Mouse (Mus musculus): ENCODE measurements around the gene Fis1. TPM values are rescaled to one million over a fixed set of nuclear protein-coding genes. Genes with fewer than 3 reads are reported as not detected.

The Fis1 gene
- polyA plus RNA-seq, 2 experiments: 154 to 242 TPM

DNA sequence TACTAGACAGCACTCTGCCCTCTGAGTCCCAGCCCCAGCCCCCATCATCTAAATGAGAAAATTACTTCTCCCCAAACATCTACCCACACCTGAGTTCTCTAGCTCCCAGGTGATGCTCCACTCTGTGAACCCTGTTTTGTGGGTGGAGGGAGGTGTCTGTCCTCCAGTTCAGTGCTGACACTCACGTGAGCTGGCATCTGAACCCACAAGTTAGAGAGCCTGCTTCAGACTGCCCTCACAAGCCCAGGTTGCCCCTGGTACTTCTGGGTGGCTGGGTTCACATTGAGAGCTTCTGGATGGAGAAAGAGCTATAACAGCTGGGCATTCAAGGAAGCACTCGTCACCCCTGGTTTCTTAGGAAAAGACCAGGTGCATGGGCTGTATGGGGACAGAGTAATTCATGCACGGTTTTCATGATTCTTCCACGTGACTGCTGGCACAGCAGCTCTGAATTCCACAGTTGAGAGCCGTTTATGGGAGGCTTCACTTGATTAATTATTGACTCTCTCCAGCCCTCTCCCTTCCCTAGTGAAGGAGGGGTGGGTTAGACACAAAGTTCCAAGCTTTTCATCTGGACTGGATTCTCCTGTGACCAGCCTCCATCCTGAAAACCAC is 6.0 kb downstream of the Fis1 start:
- Histone ChIP-seq H3K36me3 (replicated peaks; ENCODE audit: control insufficient read depth, insufficient read depth, low read depth) (peaks cover 10% of the 10 kb centered on the region), H3K4me3 (ENCODE audit: insufficient read depth in 1 of 2, low read depth in 2 of 2, low read length in 2 of 2) (no peak overlapping the region), H3K9ac (replicated peaks) (no peak overlapping the region), H3K4me2 (ENCODE audit: low read depth) (no peak overlapping the region), H3K27ac (no peak overlapping the region), H3K27me3 (ENCODE audit: control insufficient read depth, insufficient read depth, low read length) (no peaks in the 10 kb centered on the region), H3K9me3 (ENCODE audit: control insufficient read depth, low read length) (no peaks in the 10 kb centered on the region), H3K4me1 (replicated peaks; ENCODE audit: control insufficient read depth in 2 of 2, insufficient read depth in 2 of 2, low read length in 1 of 2) (peaks cover 18% of the 10 kb centered on the region in 2 experiments)
- WGBS (ENCODE audit: insufficient replicate concordance): 65% methylated on average over 5 of the region's 5 CpGs
- DNase-seq (ENCODE audit: low read depth in 3 of 3, low spot score in 3 of 3): no peak
- ATAC-seq (ENCODE audit: insufficient read depth): no peak
- no peak for TF ChIP-seq EP300 (IDR thresholded peaks at IDR 0.05; ENCODE audit: low read depth)
- TF ChIP-seq CTCF (IDR thresholded peaks at IDR 0.05; ENCODE audit: low read depth): no peak

GRCm38 (mm10) chr5:136960053-136960452 is 7.0 kb downstream of the Fis1 start:
- no peak for DNase-seq (ENCODE audit: low read depth in 3 of 3, low spot score in 3 of 3)
- TF ChIP-seq CTCF (IDR thresholded peaks at IDR 0.05; ENCODE audit: low read depth): no peak
- no peak for TF ChIP-seq EP300 (IDR thresholded peaks at IDR 0.05; ENCODE audit: low read depth)
- no peak overlapping the region for H3K27ac ChIP-seq
- peaks cover 13% of the 10 kb centered on the region for H3K36me3 ChIP-seq (replicated peaks; ENCODE audit: control insufficient read depth, insufficient read depth, low read depth)
- H3K9ac ChIP-seq (replicated peaks): no peak overlapping the region
- H3K27me3 ChIP-seq (ENCODE audit: control insufficient read depth, insufficient read depth, low read length): no peaks in the 10 kb centered on the region
- H3K4me3 ChIP-seq (ENCODE audit: insufficient read depth in 1 of 2, low read depth in 2 of 2, low read length in 2 of 2): no peak overlapping the region
- H3K4me1 ChIP-seq (replicated peaks; ENCODE audit: control insufficient read depth in 2 of 2, insufficient read depth in 2 of 2, low read length in 1 of 2): peaks cover 25 to 26% of the 10 kb centered on the region in 2 experiments
- H3K4me2 ChIP-seq (ENCODE audit: low read depth): no peak overlapping the region
- WGBS (ENCODE audit: insufficient replicate concordance): 80% methylated on average over 6 of the region's 6 CpGs
- H3K9me3 ChIP-seq (ENCODE audit: control insufficient read depth, low read length): no peaks in the 10 kb centered on the region
- no peak for ATAC-seq (ENCODE audit: insufficient read depth)

DNA sequence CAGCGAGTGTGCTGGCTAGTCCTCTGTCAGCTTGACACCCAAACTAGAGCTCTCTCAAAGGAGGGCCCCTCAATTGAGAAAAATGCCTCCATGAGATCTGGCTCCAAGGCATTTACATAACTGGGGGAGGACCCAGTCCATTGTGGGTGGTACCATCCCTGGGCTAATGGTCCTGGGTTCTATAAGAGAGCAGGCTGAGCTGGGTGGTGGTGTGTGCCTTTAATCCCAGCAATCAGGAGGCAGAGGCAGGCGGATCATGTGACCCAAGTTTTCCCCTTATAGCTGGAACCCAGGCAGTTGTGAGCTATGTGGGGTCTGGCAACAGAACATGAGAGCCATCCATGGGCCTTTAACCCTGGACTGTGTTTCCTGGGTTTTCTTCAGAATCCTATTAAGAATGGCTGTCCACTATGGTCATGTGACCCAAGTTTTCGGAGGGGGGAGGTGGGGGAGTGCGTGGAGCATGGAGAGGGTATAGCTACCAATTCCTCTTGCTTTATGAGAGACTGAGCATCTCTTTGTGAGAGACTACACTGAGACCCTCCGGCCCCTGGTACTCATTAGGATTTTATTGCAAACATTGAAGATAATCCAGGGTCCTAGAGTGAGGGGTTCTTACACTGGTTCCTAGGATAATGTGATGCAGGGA is 8.4 kb downstream of the Fis1 start:
- Histone ChIP-seq H3K9ac (replicated peaks) (peak overlapping the region; percentile 93), H3K4me2 (ENCODE audit: low read depth) (peak overlapping the region; percentile 90), H3K27ac (peak overlapping the region; percentile 86), H3K4me1 (replicated peaks; ENCODE audit: control insufficient read depth in 2 of 2, insufficient read depth in 2 of 2, low read length in 1 of 2) (peaks cover 39 to 40% of the 10 kb centered on the region in 2 experiments), H3K4me3 (ENCODE audit: insufficient read depth in 1 of 2, low read depth in 2 of 2, low read length in 2 of 2) (peak overlapping the region; percentile 80 to 82), H3K9me3 (ENCODE audit: control insufficient read depth, low read length) (no peaks in the 10 kb centered on the region), H3K27me3 (ENCODE audit: control insufficient read depth, insufficient read depth, low read length) (no peaks in the 10 kb centered on the region), H3K36me3 (replicated peaks; ENCODE audit: control insufficient read depth, insufficient read depth, low read depth) (peaks cover 19% of the 10 kb centered on the region)
- ATAC-seq (ENCODE audit: insufficient read depth) (no peak), DNase-seq (ENCODE audit: low read depth in 3 of 3, low spot score in 3 of 3) (no peak)
- TF ChIP-seq CTCF (IDR thresholded peaks at IDR 0.05; ENCODE audit: low read depth): no peak
- WGBS (ENCODE audit: insufficient replicate concordance): 31% methylated on average over 5 of the region's 5 CpGs

DNA sequence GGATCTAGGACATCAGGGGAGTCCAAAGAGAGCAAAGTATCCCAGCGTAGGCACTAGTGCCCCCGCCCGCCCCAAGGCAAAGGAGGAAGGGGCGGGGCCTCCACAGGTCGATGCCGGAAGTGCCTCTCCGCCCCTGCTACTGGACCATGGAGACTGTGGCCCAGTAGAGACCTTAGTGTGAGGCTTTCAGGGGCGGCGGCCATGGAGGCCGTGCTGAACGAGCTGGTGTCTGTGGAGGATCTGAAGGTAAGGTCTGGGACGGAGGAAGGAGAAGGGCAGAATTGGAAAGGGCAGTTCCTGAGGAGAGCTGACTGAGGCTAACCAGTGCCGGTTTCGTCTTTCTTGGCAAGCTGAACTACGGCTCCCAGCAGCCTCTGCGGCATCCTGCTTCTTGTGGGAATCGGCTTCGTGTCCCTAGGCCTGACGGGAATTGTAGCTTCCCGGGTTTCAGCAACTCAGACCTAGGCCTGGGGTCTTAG is 8.9 kb downstream of the Fis1 start:
- peak overlapping the region; percentile 90 for H3K4me2 ChIP-seq (ENCODE audit: low read depth)
- DNase-seq (ENCODE audit: low read depth in 3 of 3, low spot score in 3 of 3) (peak; percentile 79 to 86 (median 80)), ATAC-seq (ENCODE audit: insufficient read depth) (peak; percentile 84)
- no peak for TF ChIP-seq EP300 (IDR thresholded peaks at IDR 0.05; ENCODE audit: low read depth)
- no peak for TF ChIP-seq CTCF (IDR thresholded peaks at IDR 0.05; ENCODE audit: low read depth)
- peaks cover 43 to 45% of the 10 kb centered on the region in 2 experiments for H3K4me1 ChIP-seq (replicated peaks; ENCODE audit: control insufficient read depth in 2 of 2, insufficient read depth in 2 of 2, low read length in 1 of 2)
- peak overlapping the region; percentile 93 for H3K9ac ChIP-seq (replicated peaks)
- under 1% methylated on average over 20 of the region's 20 CpGs for WGBS (ENCODE audit: insufficient replicate concordance)
- peak overlapping the region; percentile 80 to 82 for H3K4me3 ChIP-seq (ENCODE audit: insufficient read depth in 1 of 2, low read depth in 2 of 2, low read length in 2 of 2)
- H3K27me3 ChIP-seq (ENCODE audit: control insufficient read depth, insufficient read depth, low read length): no peaks in the 10 kb centered on the region
- H3K9me3 ChIP-seq (ENCODE audit: control insufficient read depth, low read length): no peaks in the 10 kb centered on the region
- H3K27ac ChIP-seq: peak overlapping the region; percentile 86
- peaks cover 20% of the 10 kb centered on the region for H3K36me3 ChIP-seq (replicated peaks; ENCODE audit: control insufficient read depth, insufficient read depth, low read depth)

DNA sequence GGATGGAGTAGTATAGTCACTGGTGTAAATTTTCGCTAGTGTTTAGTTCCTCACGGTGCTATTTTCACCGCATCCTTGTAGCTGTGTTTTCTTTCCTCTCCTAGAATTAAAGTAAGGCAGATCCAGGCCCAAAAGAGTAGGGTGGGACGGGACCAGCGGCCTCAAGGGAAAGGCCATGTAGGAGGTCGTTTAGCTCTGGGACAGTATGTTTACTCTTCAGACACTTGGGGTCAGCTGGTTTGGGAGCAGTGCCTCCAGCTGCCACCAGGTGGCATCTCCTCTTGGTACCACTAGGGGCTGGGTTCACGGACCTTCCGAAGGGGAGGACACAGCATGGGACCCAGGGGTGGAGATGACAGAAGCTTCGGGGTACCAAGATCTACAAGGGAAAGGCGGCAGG is 9.4 kb downstream of the Fis1 start:
- Histone ChIP-seq H3K27me3 (ENCODE audit: control insufficient read depth, insufficient read depth, low read length) (no peaks in the 10 kb centered on the region), H3K4me3 (ENCODE audit: insufficient read depth in 1 of 2, low read depth in 2 of 2, low read length in 2 of 2) (peak overlapping the region; percentile 80 to 82), H3K4me2 (ENCODE audit: low read depth) (peak overlapping the region; percentile 90), H3K27ac (peak overlapping the region; percentile 86), H3K4me1 (replicated peaks; ENCODE audit: control insufficient read depth in 2 of 2, insufficient read depth in 2 of 2, low read length in 1 of 2) (peaks cover 43 to 45% of the 10 kb centered on the region in 2 experiments), H3K36me3 (replicated peaks; ENCODE audit: control insufficient read depth, insufficient read depth, low read depth) (peaks cover 20% of the 10 kb centered on the region), H3K9ac (replicated peaks) (peak overlapping the region; percentile 93), H3K9me3 (ENCODE audit: control insufficient read depth, low read length) (no peaks in the 10 kb centered on the region)
- WGBS (ENCODE audit: insufficient replicate concordance): 1% methylated on average over 10 of the region's 10 CpGs
- peak; percentile 63 for ATAC-seq (ENCODE audit: insufficient read depth)
- TF ChIP-seq CTCF (IDR thresholded peaks at IDR 0.05; ENCODE audit: low read depth): peak; percentile 99
- no peak for TF ChIP-seq EP300 (IDR thresholded peaks at IDR 0.05; ENCODE audit: low read depth)
- DNase-seq (ENCODE audit: low read depth in 3 of 3, low spot score in 3 of 3): peak; percentile 73 to 76 (median 75)

Measured in liver, embryonic 14.5 days (tissue).